Mouse (Mus musculus) midbrain, embryonic 10.5 days (tissue): ENCODE data around the gene Klk4. TPM values are rescaled to one million over a fixed set of nuclear protein-coding genes. Genes with fewer than 3 reads are reported as not detected.

ENCODE experiments used
- DNase-seq: peaks from one replicate; pipeline ENCODE4 v3.0.0-alpha.2; 2017; ENCODE audit warnings: low spot score
- H3K27ac ChIP-seq: fragments of 300-500 bp; sonication (generic); replicated peaks from 2 replicates; pipeline ENCODE4 v1.5.1; 2016; ENCODE audit warnings: mild to moderate bottlenecking
- H3K27me3 ChIP-seq: fragments of 300-500 bp; sonication (generic); 2 replicates; pipeline ENCODE4 v1.6.1; 2016; ENCODE audit warnings: low read depth, mild to moderate bottlenecking; ENCODE audit not compliant: poor library complexity, severe bottlenecking
- H3K36me3 ChIP-seq: fragments of 300-500 bp; sonication (generic); 2 replicates; pipeline ENCODE4 v1.6.1; 2016; ENCODE audit warnings: mild to moderate bottlenecking, moderate library complexity
- H3K4me1 ChIP-seq: fragments of 300-500 bp; sonication (generic); 2 replicates; pipeline ENCODE4 v1.6.1; 2016
- H3K4me3 ChIP-seq: fragments of 300-500 bp; sonication (generic); 2 replicates; pipeline ENCODE4 v1.5.1; 2016; ENCODE audit warnings: mild to moderate bottlenecking, moderate library complexity
- H3K9me3 ChIP-seq: fragments of 300-500 bp; sonication (generic); replicated peaks from 2 replicates; pipeline ENCODE4 v1.6.1; 2016; ENCODE audit warnings: mild to moderate bottlenecking
- WGBS: fragments of 180-500 bp; shearing (Covaris S2); methylation state at CpG from one replicate; pipeline ENCODE4 v1.1.7; 2016; 5-methylcytosine and 5-hydroxymethylcytosine counted together
- polyA plus RNA-seq: library from polyadenylated mRNA; unstranded; fragments of >200 nt; fragmentation: Nextera tagmentation; extraction: Ambion mirVana; gene quantifications from 2 replicates; pipeline ENCODE4 v1.2.1, GENCODE M21; 2016

The Klk4 gene
- polyA plus RNA-seq = not detected in 2 replicates

GRCm38 (mm10) chr7:43880912-43881311 lies at the start of gene Klk4:
Gene Klk4 (plus strand): TSS chr7:43881160.
- DNase-seq = no peak
- 2% methylated on average over 3 of the region's 3 CpGs for WGBS
- H3K36me3 ChIP-seq = no peaks in the 10 kb centered on the region
- H3K4me3 ChIP-seq = no peak within 1 kb of the TSS
- peaks cover 5% of the 10 kb centered on the region; the same call in 1 of the 2 replicates for H3K27me3 ChIP-seq
- H3K9me3 ChIP-seq = no peaks in the 10 kb centered on the region
- H3K4me1 ChIP-seq = peaks cover 26% of the 10 kb centered on the region
- no peak within 1 kb of the TSS for H3K27ac ChIP-seq

- Histone ChIP-seq H3K27me3 (no peaks in the 10 kb centered on the region), H3K4me1 (no peaks in the 10 kb centered on the region), H3K9me3 (no peaks in the 10 kb centered on the region), H3K27ac (no peak within 1 kb of the TSS), H3K4me3 (no peak within 1 kb of the TSS), H3K36me3 (no peaks in the 10 kb centered on the region)
- no peak for DNase-seq
- WGBS = 47% methylated on average over 3 of the region's 3 CpGs
Measured at GRCm38 (mm10) chr7:43841701-43842100, 39.3 kb upstream of the Klk4 start, which contains the start of gene Klk5. Gene Klk5 (plus strand): TSS chr7:43841971.

DNA sequence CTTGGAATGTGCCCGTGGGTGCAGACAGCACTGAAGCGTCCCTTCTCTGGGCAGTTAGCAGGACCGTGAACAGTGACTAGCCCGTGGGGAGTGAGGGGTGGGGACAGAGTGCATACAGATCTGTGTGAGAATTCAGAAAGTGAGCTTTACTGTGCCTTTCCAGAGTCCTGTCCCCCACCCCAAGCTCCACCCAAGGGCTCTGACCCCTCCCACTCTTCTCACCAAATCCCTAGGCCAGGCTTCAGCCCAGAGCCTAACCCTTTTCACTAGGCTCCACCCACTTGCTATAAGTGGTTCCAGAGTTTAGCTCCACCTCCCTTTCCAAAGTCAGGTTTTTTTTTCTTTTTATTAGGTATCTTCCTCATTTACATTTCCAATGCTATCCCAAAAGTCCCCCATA lies 37.2 kb upstream of the Klk4 start:
- H3K9me3 ChIP-seq = no peaks in the 10 kb centered on the region
- DNase-seq = no peak
- no peaks in the 10 kb centered on the region for H3K4me1 ChIP-seq
- no peak overlapping the region for H3K4me3 ChIP-seq
- no peaks in the 10 kb centered on the region for H3K27me3 ChIP-seq
- WGBS = 87% methylated on average over 4 of the region's 4 CpGs
- no peaks in the 10 kb centered on the region for H3K36me3 ChIP-seq
- no peak overlapping the region for H3K27ac ChIP-seq

- WGBS = 87% methylated on average over 6 of the region's 6 CpGs
- DNase-seq = no peak
- Histone ChIP-seq H3K27me3 (no peaks in the 10 kb centered on the region), H3K4me3 (no peak overlapping the region), H3K4me1 (no peaks in the 10 kb centered on the region), H3K9me3 (no peaks in the 10 kb centered on the region), H3K27ac (no peak overlapping the region), H3K36me3 (no peaks in the 10 kb centered on the region)
Measured at GRCm38 (mm10) chr7:43851616-43852015, 29.3 kb upstream of the Klk4 start.

- 89% methylated on average over 9 of the region's 9 CpGs for WGBS
- no peaks in the 10 kb centered on the region for H3K36me3 ChIP-seq
- H3K4me1 ChIP-seq = no peaks in the 10 kb centered on the region
- no peak overlapping the region for H3K4me3 ChIP-seq
- no peak for DNase-seq
- H3K27me3 ChIP-seq = no peaks in the 10 kb centered on the region
- no peak overlapping the region for H3K27ac ChIP-seq
- 0 out of 2 replicates have a peak, but pooled peaks cover 2% of the 10 kb centered on the region for H3K9me3 ChIP-seq
Measured at GRCm38 (mm10) chr7:43854642-43855380, 26.1 kb upstream of the Klk4 start.

- DNase-seq = no peak
- H3K36me3 ChIP-seq = no peaks in the 10 kb centered on the region
- H3K9me3 ChIP-seq = 0 out of 2 replicates have a peak, but pooled peaks cover 4% of the 10 kb centered on the region
- H3K4me3 ChIP-seq = no peak overlapping the region
- H3K27ac ChIP-seq = no peak overlapping the region
- H3K27me3 ChIP-seq = no peaks in the 10 kb centered on the region
- WGBS = 75% methylated on average over 3 of the region's 3 CpGs
- H3K4me1 ChIP-seq = peaks cover 4% of the 10 kb centered on the region
Measured at GRCm38 (mm10) chr7:43855709-43856108, 25.3 kb upstream of the Klk4 start.

DNA sequence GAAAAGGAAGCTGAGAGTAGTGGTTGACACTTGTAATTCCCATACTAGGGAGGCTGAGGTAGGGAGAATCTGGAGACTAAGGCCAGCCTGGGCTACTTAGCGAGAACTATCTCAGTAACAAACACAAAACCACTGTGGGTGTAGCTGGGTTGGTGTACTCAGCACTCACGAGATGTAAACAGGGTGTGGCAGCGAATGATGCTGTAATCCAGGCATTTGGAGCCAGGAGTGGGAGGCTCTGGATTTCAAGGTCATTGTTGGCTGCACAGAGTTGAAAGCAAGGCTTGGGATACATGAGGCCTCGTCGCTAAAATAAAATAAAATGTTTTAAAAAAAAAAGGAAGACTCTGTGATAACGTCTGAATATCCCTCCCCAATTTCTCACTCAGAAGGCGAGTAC lies 24.7 kb upstream of the Klk4 start:
- DNase-seq = no peak

DNA sequence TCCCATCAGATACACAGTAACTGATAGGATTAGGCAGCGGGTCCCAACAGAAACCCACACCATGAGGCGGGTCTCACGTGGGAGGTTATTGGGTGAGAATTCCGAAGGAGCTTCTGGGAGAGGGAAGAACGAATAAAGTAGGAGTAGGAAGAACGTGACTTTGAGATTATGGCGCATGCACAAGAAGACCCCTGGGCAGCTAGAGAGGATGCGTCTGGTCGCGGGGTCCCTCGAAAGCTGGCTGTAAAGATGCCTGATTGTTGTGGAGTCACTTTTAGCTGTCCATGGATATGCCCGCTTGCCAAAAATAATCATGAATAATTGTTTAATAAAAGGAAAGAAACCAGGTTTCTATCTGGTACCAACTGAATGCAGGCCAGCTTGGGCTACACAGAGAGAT lies 23.5 kb upstream of the Klk4 start:
- 90% methylated on average over 12 of the region's 12 CpGs for WGBS
- Histone ChIP-seq H3K4me1 (peaks cover 12% of the 10 kb centered on the region), H3K27ac (no peak overlapping the region), H3K27me3 (no peaks in the 10 kb centered on the region), H3K4me3 (no peak overlapping the region), H3K9me3 (0 out of 2 replicates have a peak, but pooled peaks cover 4% of the 10 kb centered on the region), H3K36me3 (no peaks in the 10 kb centered on the region)
- no peak for DNase-seq

More for the DNA sequence above, 24.7 kb upstream of the Klk4 start:
- Histone ChIP-seq H3K4me3 (no peak overlapping the region), H3K9me3 (0 out of 2 replicates have a peak, but pooled peaks cover 4% of the 10 kb centered on the region), H3K4me1 (peaks cover 10% of the 10 kb centered on the region), H3K27ac (no peak overlapping the region), H3K36me3 (no peaks in the 10 kb centered on the region), H3K27me3 (no peaks in the 10 kb centered on the region)
- 85% methylated on average over 7 of the region's 7 CpGs for WGBS

- H3K9me3 ChIP-seq = 0 out of 2 replicates have a peak, but pooled peaks cover 4% of the 10 kb centered on the region
- no peak for DNase-seq
- WGBS = 45% methylated on average over 8 of the region's 8 CpGs
Measured at GRCm38 (mm10) chr7:43860411-43860810, 20.5 kb upstream of the Klk4 start.

GRCm38 (mm10) chr7:43873237-43873636 lies 7.7 kb upstream of the Klk4 start:
- Histone ChIP-seq H3K36me3 (no peaks in the 10 kb centered on the region), H3K9me3 (no peaks in the 10 kb centered on the region), H3K27ac (no peak overlapping the region), H3K4me1 (no peaks in the 10 kb centered on the region), H3K4me3 (no peak overlapping the region), H3K27me3 (0 out of 2 replicates have a peak, but pooled peaks cover 3% of the 10 kb centered on the region)
- peak; percentile 77 for DNase-seq
- 6% methylated on average over 10 of the region's 10 CpGs for WGBS

More at GRCm38 (mm10) chr7:43860411-43860810, 20.5 kb upstream of the Klk4 start:
- no peak overlapping the region for H3K27ac ChIP-seq
- H3K36me3 ChIP-seq = no peaks in the 10 kb centered on the region
- no peaks in the 10 kb centered on the region for H3K27me3 ChIP-seq
- no peak overlapping the region for H3K4me3 ChIP-seq
- H3K4me1 ChIP-seq = peaks cover 12% of the 10 kb centered on the region

GRCm38 (mm10) chr7:43873674-43874073 lies 7.3 kb upstream of the Klk4 start:
- Histone ChIP-seq H3K9me3 (no peaks in the 10 kb centered on the region), H3K4me1 (no peaks in the 10 kb centered on the region), H3K36me3 (no peaks in the 10 kb centered on the region), H3K27me3 (0 out of 2 replicates have a peak, but pooled peaks cover 3% of the 10 kb centered on the region), H3K4me3 (no peak overlapping the region), H3K27ac (no peak overlapping the region)
- no peak for DNase-seq
- WGBS = 80% methylated on average over 3 of the region's 3 CpGs

DNA sequence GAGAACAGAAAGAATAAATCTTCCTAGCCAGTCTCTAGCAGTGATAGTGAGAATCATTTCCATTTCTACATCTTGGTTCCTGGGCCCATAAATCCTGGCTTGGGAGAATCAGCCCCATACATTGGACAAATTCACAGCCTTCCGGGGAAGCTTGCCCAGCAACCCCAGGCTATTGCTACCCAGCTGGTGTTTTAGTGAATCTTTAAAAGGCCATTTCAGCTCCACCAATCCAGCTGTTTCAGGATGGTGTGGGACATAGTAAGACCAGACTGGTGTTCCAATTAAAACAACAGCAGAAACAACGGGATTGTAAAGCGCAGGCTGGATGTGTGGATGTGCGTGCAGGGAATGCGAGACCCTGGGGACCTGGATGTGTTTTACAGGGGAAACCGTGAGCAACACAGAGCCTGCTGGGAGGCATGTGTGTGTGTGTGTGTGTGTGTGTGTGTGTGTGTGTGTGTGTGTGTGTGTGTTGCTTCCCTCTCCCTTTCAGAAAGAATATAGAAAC lies 6.0 kb upstream of the Klk4 start:
- Histone ChIP-seq H3K27ac (no peak overlapping the region), H3K4me3 (no peak overlapping the region), H3K9me3 (no peaks in the 10 kb centered on the region), H3K27me3 (0 out of 2 replicates have a peak, but pooled peaks cover 3% of the 10 kb centered on the region), H3K4me1 (no peaks in the 10 kb centered on the region), H3K36me3 (no peaks in the 10 kb centered on the region)
- WGBS = 84% methylated on average over 6 of the region's 6 CpGs
- DNase-seq = no peak

- Histone ChIP-seq H3K27me3 (peaks cover 3% of the 10 kb centered on the region; the same call in 1 of the 2 replicates), H3K27ac (no peak overlapping the region), H3K36me3 (no peaks in the 10 kb centered on the region), H3K9me3 (no peaks in the 10 kb centered on the region), H3K4me3 (no peak overlapping the region), H3K4me1 (peaks cover 7% of the 10 kb centered on the region)
- WGBS = 89% methylated on average over 4 of the region's 4 CpGs
- no peak for DNase-seq
Measured at GRCm38 (mm10) chr7:43876444-43876843, 4.5 kb upstream of the Klk4 start.
